Mouse (Mus musculus) ES-E14 (cell line): ENCODE results near the gene Ank3.

ENCODE experiments used
- CHD2 ChIP-seq: IDR thresholded peaks from 2 replicates; pipeline ENCODE4 v1.6.1; 2014; ENCODE audit warnings: mild to moderate bottlenecking, low read depth, low read length, inconsistent platforms
- HCFC1 ChIP-seq: IDR thresholded peaks from 2 replicates; pipeline ENCODE4 v1.6.1; 2012; ENCODE audit warnings: low read length, inconsistent platforms, borderline replicate concordance; ENCODE audit not compliant: insufficient read depth
- MAFK ChIP-seq: IDR thresholded peaks from 2 replicates; pipeline ENCODE4 v1.6.1; 2014; ENCODE audit warnings: mild to moderate bottlenecking, low read depth, low read length, inconsistent platforms; ENCODE audit not compliant: insufficient read depth
- ZC3H11A ChIP-seq: IDR thresholded peaks from 2 replicates; pipeline ENCODE4 v1.6.1; 2012; ENCODE audit warnings: low read depth, mild to moderate bottlenecking, inconsistent platforms, low read length, borderline replicate concordance
- ZNF384 ChIP-seq: IDR thresholded peaks from 2 replicates; pipeline ENCODE4 v1.6.1; 2012; ENCODE audit warnings: low read depth, low read length, inconsistent platforms

GRCm38 (mm10) chr10:69922076-69922475 lies 523.5 kb downstream of the Ank3 start:
- TF ChIP-seq CHD2 (no peak), ZNF384 (no peak), MAFK (no peak), HCFC1 (no peak), ZC3H11A (no peak)
